Mouse (Mus musculus): ENCODE data around the gene Aph1a. TPM values are rescaled to one million over a fixed set of nuclear protein-coding genes. Genes with fewer than 3 reads are reported as not detected.
"Not testable (repeated sequence)": the region's sequence is repeated elsewhere in the genome, so short reads cannot be mapped to it uniquely, and the experiment has no call there.

The Aph1a gene
- total RNA-seq, 1 experiment from 2014 or later, result 32.3 TPM

DNA sequence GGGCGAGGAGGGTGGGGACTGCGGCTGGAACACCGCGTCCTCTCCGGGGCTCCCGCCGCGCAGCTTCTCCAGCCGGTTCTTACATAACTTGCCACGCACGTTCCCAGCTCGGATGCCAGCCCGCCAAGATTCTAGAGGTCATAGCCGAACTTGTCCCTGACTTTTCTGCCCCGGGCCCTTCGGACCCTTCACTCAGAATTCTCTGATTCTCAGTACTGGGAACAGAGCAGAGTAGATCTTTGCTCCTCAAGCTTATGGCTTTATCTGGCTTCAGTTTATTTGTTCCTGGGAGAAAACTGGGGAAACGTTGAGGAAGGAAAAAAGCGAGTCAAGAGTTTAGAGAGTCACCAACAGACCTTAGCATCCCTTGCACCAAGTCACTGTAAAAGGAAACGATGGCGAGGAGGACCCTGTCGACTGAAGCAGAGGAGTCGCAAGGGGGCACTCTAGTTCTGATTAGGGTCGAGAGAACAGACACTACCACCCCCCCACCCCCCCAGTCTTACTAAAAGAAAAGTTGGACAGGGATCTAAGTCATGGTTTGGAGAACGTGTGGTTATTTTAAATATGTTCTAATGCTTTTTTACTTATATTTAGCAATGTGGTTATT, 10.8 kb upstream of the Aph1a start:
- no peak for ATAC-seq (replicated peaks; ENCODE audit: low read depth, poor library complexity, severe bottlenecking)

DNA sequence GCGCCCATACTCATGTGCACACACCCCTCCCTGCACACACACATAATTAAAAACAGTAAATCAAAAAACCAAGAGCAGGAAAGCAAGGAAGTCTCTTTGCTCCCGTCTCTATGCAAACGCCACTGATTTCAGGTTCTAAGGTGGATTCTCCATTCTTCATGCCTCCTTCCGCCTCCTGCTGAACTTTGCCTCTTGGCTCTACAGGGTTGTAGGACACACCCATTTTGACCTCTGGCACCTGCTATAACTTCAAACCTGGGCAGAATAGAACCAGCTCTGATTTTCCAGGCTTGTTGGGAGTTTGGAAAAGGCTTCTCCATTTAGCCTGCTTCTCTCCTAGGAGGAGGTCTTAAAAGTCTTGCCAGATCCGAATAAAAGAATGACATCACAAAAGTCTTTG, 9.4 kb upstream of the Aph1a start:
- ATAC-seq (replicated peaks; ENCODE audit: low read depth, poor library complexity, severe bottlenecking), result no peak

DNA sequence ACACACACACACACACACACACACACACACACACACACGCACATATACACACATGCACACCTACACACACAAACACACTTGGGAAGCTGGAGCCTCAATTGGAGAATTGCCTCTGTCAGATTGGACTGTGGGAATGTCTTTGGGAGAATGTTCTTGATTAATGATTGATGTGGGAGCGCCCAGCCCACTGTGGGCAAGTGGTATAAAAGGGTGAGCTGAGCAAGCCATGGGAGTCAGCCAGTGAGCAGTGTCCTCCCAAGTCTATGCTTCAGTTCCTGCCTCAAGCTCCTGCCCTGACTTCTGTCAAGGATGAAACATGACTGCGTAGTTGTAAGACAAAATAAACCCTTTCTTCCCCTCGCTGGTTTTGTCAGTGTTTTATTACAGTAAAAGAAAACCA, 6.2 kb upstream of the Aph1a start:
- ATAC-seq (replicated peaks; ENCODE audit: low read depth, poor library complexity, severe bottlenecking), result no peak

DNA sequence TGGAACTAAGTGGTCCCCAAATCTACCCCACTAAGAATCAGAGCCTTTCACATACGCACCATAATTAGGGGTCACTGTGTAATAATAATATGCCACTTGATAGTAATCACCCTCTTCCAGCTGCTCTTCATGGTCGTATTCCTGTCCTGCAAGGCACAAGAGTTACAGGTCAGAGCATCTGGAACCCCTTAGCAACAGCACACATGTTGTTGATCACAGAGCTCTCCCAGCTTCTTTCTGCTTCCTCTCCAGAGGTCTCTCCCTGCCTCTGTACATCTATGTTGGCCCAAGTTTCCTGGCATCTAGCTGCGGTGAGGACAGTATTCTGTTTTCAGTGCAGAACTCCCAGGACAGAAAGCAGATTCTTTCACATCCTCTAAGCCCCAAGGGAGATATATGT, 4.1 kb upstream of the Aph1a start:
- ATAC-seq (replicated peaks; ENCODE audit: low read depth, poor library complexity, severe bottlenecking), result no peak

DNA sequence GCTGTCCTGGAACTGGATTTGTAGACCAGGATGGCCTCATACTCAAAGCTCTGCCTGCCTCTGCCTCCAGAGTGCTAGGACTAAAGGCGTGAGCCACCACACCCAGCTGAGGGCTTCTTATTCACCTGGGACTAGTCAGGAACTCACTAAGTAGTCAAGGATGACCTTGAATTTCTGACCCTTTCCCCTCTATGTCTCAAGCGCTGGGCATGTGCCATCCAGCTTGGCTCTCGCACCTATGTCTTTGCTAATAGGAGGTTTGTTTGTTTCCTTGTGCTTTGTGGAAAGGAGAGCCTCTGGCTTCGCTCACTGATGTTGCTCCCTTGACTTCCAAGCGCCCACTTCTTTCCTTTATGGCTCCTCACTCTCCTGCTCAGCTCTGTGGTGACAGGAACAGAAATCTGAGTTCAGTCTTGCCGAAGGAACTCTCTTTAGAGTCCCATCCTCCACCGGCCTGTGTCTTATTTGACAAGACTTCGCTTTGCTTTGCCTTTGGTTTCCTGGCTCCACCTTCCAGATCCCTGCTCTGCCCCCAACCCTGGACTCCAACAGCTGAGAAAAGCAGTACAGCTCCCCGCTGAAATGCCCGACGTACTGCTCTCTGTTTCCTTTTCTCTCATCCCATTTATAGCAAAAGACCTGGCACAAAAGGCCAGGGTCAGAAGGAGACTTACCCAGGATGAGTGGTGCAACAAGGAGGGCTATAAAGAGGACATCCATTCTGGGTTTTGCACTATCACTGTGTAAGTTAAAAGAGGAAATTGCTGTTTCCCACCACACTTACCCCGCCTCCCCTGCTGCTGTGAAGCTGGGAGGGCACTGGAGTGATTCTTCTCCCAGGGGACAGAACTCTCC, 2.3 kb upstream of the Aph1a start, which contains the start of gene BC028528:
BC028528 (minus strand) TSS at position 795 of the 855 bp plus-strand sequence.
- peak; percentile 61 for ATAC-seq (replicated peaks; ENCODE audit: low read depth, poor library complexity, severe bottlenecking)

DNA sequence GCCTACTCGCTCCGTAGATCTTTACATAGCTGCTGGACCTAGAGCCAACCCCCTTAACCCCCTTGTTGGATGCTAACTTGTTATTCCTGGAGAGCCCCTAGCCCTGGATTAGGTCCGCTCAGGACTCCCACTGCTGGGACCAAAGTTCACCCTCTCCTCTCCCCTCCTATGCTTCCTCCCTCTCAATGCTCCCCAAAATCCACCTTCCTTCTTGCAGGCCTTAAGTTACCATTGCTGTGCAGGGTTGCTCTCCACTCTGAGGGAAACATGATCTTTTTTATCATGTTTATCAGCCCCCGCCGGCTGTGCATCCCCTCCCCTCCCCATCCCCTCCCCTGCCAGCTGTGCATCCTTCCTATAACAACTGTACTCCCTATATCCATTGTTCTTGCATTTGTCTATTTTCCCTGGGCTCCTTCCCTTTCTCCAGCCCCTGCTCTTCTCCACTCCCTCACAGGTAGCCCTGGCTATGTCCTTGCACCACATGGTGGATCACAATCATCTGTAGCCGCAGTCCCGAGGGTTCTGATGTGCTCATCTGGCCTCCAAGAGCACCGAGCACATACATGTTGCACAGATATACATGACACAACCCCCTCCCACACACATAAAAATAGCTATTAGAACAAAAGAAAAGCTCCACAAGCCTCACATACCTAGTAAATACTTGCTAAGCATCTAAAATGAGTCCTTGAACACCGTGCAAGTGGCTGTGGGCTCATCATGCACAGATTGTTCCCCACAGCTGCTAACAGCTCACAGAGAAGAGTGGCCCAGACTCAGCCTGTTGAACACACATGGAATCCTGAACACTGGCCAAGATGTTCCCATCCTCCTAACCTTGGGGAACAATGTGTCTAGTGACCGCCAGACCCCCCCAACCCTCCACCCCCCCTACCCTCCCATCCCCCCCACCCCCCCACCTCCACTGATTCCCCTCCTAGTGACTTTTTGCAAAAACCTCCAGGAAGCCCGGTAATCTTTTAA, 1.4 kb upstream of the Aph1a start:
- ATAC-seq (replicated peaks; ENCODE audit: low read depth, poor library complexity, severe bottlenecking), result no peak

DNA sequence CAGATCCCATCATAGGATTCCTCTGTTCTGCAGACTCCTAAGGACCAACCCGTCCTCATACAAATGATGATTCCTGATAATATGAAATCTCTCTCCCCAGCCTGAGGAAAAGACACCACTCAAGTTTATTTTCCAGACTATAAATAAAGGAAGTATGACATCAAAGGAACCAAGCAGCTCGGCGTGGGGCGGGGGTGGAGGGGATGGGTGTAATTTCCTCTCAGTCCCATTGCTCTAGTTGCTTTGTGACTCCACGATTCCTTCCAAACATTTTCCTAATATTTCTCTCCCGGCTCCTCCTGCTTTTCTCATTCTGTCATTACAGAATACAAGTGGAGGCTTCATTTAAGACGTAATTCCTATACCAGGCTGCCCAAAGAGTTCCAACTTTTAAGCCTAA, 643 bp upstream of the Aph1a start:
- no peak for ATAC-seq (replicated peaks; ENCODE audit: low read depth, poor library complexity, severe bottlenecking)

DNA sequence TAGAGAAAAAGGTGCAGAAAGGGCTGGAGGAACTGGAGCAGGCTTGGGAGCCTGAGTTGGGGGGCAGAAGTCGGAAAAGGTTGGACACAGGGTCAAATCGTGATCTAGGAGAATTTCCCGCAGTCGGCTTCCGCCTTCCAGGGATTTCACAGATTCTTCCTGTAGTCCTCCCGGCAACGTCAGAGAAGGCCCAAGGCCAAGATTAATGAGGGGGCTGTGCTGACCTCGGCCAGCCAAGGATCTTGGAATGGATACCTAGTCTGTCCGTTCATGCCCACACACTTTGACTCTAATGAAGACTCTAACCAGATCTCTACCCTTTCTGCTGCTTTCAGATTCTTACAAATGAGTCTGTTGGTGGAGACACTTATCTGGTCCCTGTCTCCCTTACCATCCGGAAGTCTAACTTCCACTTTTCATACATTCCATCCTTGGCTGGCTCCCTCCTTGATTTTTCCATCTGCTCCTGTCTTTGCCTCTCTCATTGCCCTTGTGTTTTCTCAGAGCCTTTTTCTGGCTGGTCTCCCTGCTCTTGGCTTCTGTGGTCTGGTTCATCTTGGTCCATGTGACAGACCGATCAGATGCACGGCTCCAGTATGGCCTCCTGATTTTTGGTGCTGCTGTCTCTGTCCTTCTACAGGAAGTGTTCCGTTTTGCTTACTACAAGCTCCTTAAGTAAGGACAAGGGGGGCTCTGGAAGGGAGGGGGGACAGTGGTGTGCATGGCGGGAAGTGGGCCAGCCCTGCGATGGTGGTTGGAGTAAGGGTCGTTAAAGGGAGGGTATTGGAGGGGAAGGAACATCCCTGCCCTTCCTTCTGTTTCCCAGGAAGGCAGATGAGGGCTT, 770 bp downstream of the Aph1a start:
- ATAC-seq (replicated peaks; ENCODE audit: low read depth, poor library complexity, severe bottlenecking), result no peak

DNA sequence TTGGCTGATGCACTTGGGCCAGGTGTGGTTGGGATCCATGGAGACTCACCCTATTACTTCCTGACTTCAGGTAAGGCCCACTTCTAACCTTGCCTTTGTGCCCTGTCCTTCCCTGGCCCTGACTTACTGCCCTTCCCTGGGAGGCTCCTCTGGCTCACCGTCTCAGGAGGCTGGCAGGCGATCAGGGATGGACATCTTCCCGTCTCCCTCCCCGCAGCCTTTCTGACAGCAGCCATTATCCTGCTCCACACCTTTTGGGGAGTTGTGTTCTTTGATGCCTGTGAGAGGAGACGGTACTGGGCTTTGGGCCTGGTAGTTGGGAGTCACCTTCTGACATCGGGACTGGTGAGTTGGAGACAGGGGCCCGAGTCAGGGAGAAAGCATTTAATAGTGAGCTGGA, 1.7 kb downstream of the Aph1a start:
- not testable (repeated sequence) for ATAC-seq (replicated peaks; ENCODE audit: low read depth, poor library complexity, severe bottlenecking)

DNA sequence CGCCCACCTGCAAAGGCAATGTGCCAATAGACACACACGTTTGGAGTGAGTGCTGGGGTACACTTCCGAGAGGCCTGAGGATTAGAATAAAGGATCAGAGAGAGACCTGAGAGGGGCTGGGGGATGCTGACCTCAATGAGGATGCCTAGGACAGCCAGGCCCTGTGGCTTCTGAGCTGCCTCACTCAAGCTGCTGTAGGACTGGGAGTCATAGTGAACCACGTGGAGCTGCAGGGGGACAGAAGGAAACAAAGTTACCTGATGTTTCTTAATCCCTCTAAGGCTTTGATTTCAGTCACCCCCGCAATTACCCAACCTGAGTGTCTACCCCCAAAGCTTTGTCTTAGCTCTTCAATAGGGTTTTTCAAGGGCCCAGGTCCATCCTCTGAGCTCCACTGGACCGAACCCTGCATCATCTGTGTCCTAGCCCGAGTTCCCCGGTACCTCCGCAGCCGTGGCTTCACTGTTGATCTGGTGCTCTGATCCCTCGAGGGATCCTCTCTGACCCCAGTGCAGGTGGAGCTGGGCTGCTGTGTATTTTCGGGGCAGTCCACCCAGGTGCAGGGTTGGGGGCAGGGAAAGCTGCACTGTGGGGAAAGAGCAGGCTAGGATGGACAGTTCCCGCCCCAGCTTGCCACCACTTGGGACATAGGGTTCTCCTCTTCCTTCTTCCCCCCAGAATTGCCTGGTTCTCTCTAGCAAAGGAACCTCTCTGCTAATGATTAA, 6.2 kb downstream of the Aph1a start:
- no peak for ATAC-seq (replicated peaks; ENCODE audit: low read depth, poor library complexity, severe bottlenecking)

DNA sequence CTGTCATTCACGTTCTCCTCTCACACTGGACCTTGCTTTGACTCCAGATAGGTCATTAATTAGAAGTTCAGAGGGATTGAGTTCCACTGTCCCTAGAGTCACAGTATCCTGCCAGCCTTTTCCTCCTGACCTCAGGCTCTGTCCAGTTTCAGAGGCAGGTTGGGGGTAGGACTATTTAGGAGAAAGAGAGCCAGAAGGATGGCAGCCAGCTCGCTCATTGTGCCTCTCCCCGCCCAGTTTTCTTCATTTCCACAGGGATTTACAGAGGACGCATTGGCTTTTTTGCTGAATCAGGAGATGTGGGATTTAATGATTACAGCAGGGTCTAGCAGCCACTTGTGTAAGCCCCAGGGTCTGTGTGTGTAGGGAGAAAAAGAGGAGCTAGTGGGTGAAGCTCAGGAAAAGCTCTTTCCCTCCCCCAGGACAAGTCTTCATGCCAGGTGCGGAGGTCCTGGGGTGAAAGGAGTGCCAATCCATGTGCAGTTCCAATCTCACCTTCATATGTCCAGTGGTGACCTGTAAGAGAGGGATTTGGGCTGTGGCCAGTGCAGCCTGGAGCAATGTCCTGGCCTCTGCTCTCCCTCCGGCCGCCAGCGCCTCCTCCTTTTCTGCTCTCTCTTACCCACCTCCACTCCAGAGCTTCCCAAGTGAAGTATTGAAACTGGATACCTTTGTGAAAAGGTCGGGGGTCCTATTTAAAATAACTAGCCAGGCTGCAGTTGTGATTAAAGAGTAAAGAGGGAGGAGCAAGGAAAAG, 8.0 kb downstream of the Aph1a start:
- ATAC-seq (replicated peaks; ENCODE audit: low read depth, poor library complexity, severe bottlenecking), result no peak

DNA sequence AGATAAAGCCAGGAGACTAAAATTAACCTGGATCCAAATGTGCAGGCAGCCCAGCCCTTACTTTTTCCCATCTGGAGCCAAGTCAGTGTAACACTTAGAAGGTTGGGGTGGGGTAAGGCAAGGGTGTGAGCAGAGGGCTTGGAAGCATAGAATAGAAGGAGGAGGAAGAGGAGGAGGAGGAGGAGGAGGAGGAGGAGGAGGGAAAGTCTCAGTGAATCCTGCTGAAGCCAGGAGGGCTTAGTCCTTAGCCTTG, 8.5 kb downstream of the Aph1a start:
- no peak for ATAC-seq (replicated peaks; ENCODE audit: low read depth, poor library complexity, severe bottlenecking)

DNA sequence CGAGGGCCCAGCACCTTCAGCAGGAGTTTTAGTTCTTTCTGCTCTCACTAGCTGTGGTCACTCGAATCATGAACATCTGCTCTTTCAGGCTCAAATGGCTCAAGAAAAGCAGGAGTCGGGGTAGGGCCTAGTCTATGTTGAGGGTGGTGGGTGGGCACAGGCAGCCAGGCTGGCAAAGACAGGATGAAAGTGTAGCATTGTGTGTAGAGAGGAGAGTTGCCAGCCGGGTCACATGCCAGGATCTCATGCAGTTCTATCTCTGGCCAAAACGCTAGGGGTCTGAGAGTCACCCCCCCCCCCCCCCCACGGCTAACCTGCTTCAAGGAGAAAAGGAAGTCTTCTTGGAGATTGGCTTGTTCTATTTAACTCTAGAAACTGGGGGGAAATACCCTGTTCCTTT, 8.9 kb downstream of the Aph1a start:
- no peak for ATAC-seq (replicated peaks; ENCODE audit: low read depth, poor library complexity, severe bottlenecking)

DNA sequence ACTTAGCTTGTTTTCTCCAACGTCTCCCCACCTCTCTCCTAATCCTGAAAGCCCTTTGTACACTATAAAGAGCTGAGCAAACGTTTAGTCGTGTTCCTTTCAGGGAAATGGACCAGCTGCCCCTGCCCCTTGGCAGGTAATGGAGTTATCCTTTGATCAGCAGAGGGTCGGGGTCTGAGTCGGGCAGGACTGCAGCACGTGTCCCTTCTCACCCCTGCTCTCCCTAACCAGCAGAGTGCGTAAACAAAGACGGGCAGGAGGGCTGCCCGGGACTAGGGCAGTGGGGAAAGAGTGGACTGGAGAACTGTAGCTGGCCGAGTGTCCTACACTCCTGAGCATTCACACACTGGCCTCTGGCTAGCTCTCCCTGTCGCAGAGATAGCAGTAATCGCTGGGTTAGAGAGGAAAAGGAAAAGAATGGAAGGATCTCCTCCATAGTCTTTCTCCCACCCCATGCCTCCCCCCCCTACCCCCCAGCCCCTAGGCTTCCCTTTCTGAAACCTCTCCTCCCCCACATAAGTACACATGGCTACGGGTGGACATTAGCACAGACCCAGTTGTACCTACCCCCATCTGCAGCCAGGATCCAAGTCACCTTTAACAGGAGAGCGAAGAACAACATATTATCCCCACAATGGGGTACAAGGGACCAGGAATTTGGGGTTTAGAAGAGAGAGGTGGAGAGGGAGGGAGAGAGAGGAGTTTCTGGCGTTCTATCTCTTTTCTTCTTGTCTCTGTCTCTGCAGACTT, 10.2 kb downstream of the Aph1a start:
- no peak for ATAC-seq (replicated peaks; ENCODE audit: low read depth, poor library complexity, severe bottlenecking)

DNA sequence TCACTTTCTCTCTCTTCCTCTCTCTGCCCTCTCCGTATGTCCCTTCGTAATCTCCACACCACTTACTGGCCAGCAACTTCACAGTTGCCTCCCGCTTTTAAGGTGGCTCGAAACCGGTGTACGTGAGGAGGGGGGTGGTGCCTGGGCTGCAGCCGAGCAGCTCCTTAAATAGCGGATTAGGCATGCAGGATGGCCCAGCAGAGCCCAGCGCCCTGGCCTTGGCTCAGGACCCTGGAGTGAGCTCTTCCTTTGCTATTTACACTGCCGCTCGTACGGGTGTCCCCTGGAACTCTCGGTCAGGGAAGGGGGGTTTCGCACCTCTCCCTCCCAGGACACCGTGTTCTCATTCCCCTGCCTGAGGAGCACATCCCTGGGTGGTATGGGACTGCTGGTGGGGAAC, 10.8 kb downstream of the Aph1a start, which contains the start of gene Car14:
Car14 (minus strand) TSS at position 124 of the 400 bp plus-strand sequence.
- peak; percentile 20; the same call in 1 of the 2 replicates for ATAC-seq (replicated peaks; ENCODE audit: low read depth, poor library complexity, severe bottlenecking)

DNA sequence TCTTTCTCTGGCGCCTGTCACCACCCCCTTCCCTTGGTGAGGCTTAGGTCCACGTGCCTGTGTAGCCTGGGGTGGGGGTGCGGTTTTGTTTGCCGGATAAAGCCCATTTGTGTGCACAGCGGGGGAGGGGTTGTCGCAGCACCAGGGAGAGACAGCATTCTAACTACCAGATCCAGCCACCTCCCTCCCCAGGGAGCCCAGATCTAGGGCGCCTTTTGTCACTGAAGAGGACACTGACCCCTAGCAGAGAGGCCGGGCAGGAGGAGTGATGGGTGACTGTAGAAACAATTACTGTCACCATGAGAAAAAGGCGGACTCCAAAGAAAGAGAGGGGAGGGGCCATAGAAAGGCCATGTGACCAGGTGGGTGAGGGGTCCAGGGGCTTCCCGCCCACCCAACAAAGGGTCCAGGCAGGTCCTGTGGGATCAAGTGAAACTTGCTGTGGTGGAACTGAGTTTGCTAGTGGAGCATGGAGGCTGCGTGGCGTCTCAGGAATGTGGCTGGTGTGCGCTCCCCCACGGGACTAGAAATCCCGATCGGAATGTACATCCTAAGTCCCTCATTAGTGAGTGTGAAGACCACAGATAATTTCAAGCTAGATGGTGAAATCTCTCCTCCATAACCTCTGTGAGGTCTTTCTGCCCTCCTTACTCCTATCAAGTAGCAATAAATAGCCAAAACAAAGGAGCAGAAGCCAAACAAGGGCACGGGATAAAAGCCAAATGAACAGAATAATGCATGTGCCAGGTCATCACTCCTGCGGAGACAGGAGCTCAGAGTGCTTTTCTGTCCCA, 11.6 kb downstream of the Aph1a start:
- peak; percentile 37; the same call in 1 of the 2 replicates for ATAC-seq (replicated peaks; ENCODE audit: low read depth, poor library complexity, severe bottlenecking)

DNA sequence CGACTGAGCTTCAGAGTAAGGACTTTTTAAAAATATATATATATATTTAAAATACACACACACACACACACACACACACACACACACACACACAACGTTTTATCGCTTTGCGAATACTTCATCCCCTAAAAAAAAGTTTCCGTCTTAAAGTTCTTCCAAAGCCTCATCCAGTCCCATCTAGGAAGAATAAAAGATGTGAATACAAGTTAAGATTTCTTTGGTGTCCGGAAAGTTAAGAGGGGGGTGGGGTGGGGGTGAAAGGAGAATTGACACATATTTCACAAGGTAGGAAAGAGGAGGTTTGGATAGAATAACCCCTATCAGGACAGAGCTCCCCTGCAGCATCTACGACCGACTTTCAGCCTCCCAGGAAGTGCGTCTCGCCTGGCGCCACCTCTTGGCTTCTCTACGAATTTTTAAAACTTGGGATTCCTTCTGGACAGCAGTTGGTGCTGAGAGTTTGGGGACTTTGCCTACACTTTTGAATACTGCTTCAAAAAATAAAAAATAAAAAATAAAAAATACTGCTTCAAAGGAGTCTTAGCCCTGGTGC, 12.2 kb downstream of the Aph1a start:
- ATAC-seq (replicated peaks; ENCODE audit: low read depth, poor library complexity, severe bottlenecking), result peak; percentile 57

Data from common myeloid progenitor, adult 5-6 weeks (primary cell).